Mouse (Mus musculus) MEL (cell line): ENCODE data around the gene Cd9. TPM values are rescaled to one million over a fixed set of nuclear protein-coding genes. Genes with fewer than 3 reads are reported as not detected.

Experiments used
- DNase-seq: peaks from one replicate; pipeline ENCODE4 v3.0.0; 2011; ENCODE audit warnings: low read depth, low spot score
- H3K27ac ChIP-seq: 2 replicates; pipeline ENCODE4 v1.5.1; 2012; ENCODE audit warnings: low read depth, mild to moderate bottlenecking, control low read depth, low read length, moderate library complexity; ENCODE audit not compliant: control insufficient read depth
- H3K27me3 ChIP-seq, 2 experiments: fragments of 150-350 bp in 1 of 2; sonication (generic) in 1 of 2; 2 replicates each; pipeline ENCODE4 v1.6.1; 2012; ENCODE audit warnings: low read length in 2 of 2, mild to moderate bottlenecking in 2 of 2, improper control_type of control experiment in 1 of 2, moderate library complexity in 1 of 2; ENCODE audit not compliant: insufficient read depth in 2 of 2, control insufficient read depth in 1 of 2
- H3K36me3 ChIP-seq, 2 experiments: 2 replicates each; pipeline ENCODE4 v1.6.1; 2012 to 2014; ENCODE audit warnings: low read length in 2 of 2, improper control_type of control experiment in 1 of 2, inconsistent platforms in 1 of 2, mild to moderate bottlenecking in 1 of 2; ENCODE audit not compliant: insufficient read depth in 2 of 2, control insufficient read depth in 1 of 2
- H3K4me1 ChIP-seq, 2 experiments: fragments of 150-350 bp in 1 of 2; sonication (generic) in 1 of 2; 2 replicates each; pipeline ENCODE4 v1.6.1; 2012; ENCODE audit warnings: low read length in 2 of 2, improper control_type of control experiment in 1 of 2, mild to moderate bottlenecking in 1 of 2; ENCODE audit not compliant: insufficient read depth in 2 of 2, control insufficient read depth in 1 of 2
- H3K4me3 ChIP-seq, 2 experiments: fragments of 150-350 bp in 1 of 2; sonication (generic) in 1 of 2; 2 replicates each; pipeline ENCODE4 v1.5.1; 2012; ENCODE audit warnings: low read depth in 2 of 2, low read length in 2 of 2, mild to moderate bottlenecking in 2 of 2, moderate library complexity in 2 of 2, control low read depth in 1 of 2, improper control_type of control experiment in 1 of 2; ENCODE audit not compliant: control insufficient read depth in 1 of 2, insufficient read depth in 1 of 2
- H3K79me2 ChIP-seq: 2 replicates; pipeline ENCODE4 v1.6.1; 2012; ENCODE audit warnings: mild to moderate bottlenecking, low read length, moderate library complexity; ENCODE audit not compliant: control insufficient read depth, poor library complexity, insufficient read depth
- H3K9ac ChIP-seq: 2 replicates; pipeline ENCODE4 v1.6.1; 2012; ENCODE audit warnings: low read depth, mild to moderate bottlenecking, control low read depth, low read length, moderate library complexity; ENCODE audit not compliant: control insufficient read depth, poor library complexity, severe bottlenecking
- H3K9me3 ChIP-seq: fragments of 150-350 bp; sonication (generic); replicated peaks from 2 replicates; pipeline ENCODE4 v1.6.1; 2012; ENCODE audit warnings: mild to moderate bottlenecking, low read length, improper control_type of control experiment, moderate library complexity; ENCODE audit not compliant: insufficient read depth
- CHD1 ChIP-seq: IDR thresholded peaks from 2 replicates; pipeline ENCODE4 v1.6.1; 2012; ENCODE audit warnings: low read depth, mild to moderate bottlenecking, inconsistent platforms, low read length, improper control_type of control experiment
- JUND ChIP-seq: IDR thresholded peaks from 2 replicates; pipeline ENCODE4 v1.6.1; 2011; ENCODE audit warnings: low read depth, mild to moderate bottlenecking, improper control_type of control experiment, low read length
- KAT2A ChIP-seq: conservative IDR thresholded peaks from 2 replicates; pipeline ENCODE4 v1.6.1; 2012; ENCODE audit warnings: low read depth, low read length, improper control_type of control experiment, inconsistent platforms
- MAZ ChIP-seq: IDR thresholded peaks from 2 replicates; pipeline ENCODE4 v1.6.1; 2012; ENCODE audit warnings: low read depth, mild to moderate bottlenecking, inconsistent platforms, low read length, improper control_type of control experiment
- MYB ChIP-seq: IDR thresholded peaks from 2 replicates; pipeline ENCODE4 v1.6.1; 2011; ENCODE audit warnings: mild to moderate bottlenecking, low read depth, low read length, improper control_type of control experiment
- NELFE ChIP-seq: IDR thresholded peaks from 2 replicates; pipeline ENCODE4 v1.6.1; 2011; ENCODE audit warnings: low read depth, low read length, improper control_type of control experiment
- POLR2AphosphoS2 ChIP-seq: IDR thresholded peaks from 2 replicates; pipeline ENCODE4 v1.6.1; 2011; ENCODE audit warnings: low read length, improper control_type of control experiment
- POLR2AphosphoS5 ChIP-seq: IDR thresholded peaks from 2 replicates; pipeline ENCODE4 v1.6.1; 2012; ENCODE audit warnings: low read depth, borderline replicate concordance, mild to moderate bottlenecking, inconsistent platforms, low read length, moderate library complexity, mixed read lengths
- RAD21 ChIP-seq: IDR thresholded peaks from 2 replicates; pipeline ENCODE4 v1.6.1; 2011; ENCODE audit warnings: mild to moderate bottlenecking, low read depth, low read length, improper control_type of control experiment
- TAL1 ChIP-seq: IDR thresholded peaks from 2 replicates; pipeline ENCODE4 v1.6.1; 2012; ENCODE audit warnings: mild to moderate bottlenecking, inconsistent platforms, low read length, moderate library complexity, mixed read lengths
- TBP ChIP-seq: IDR thresholded peaks from 2 replicates; pipeline ENCODE4 v1.8.0; 2011; ENCODE audit warnings: low read depth, low read length, improper control_type of control experiment
- UBTF ChIP-seq: IDR thresholded peaks from 2 replicates; pipeline ENCODE4 v1.6.1; 2012; ENCODE audit warnings: low read depth, mild to moderate bottlenecking, inconsistent platforms, low read length, improper control_type of control experiment, moderate library complexity, borderline replicate concordance; ENCODE audit not compliant: insufficient read depth
- ZKSCAN1 ChIP-seq: IDR thresholded peaks from 2 replicates; pipeline ENCODE4 v1.6.1; 2012; ENCODE audit warnings: low read depth, mild to moderate bottlenecking, inconsistent platforms, low read length, improper control_type of control experiment, moderate library complexity
- ZNF384 ChIP-seq: IDR thresholded peaks from 2 replicates; pipeline ENCODE4 v1.6.1; 2012; ENCODE audit warnings: low read depth, mild to moderate bottlenecking, inconsistent platforms, low read length, improper control_type of control experiment
- polyA plus RNA-seq, 2 experiments: library from polyadenylated mRNA; stranded (reverse) in 1 of 2; unstranded in 1 of 2; fragments of >175 nt in 1 of 2; fragments of >200 nt in 1 of 2; gene quantifications; 2 replicates each; pipeline versions ENCODE4 v1.2.1 to v1.2.4; 2012; ENCODE audit warnings: low replicate concordance in 2 of 2, low read depth in 1 of 2; ENCODE audit not compliant: insufficient read length in 2 of 2, insufficient read depth in 1 of 2, missing spikeins in 1 of 2
- total RNA-seq: library from RNA; depleted of rRNA; stranded (reverse); fragments of 300-350 nt; gene quantifications from 2 replicates; pipeline ENCODE4 v1.2.3, GENCODE M21; 2012

Cd9 gene
- total and polyA plus RNA-seq, 3 experiments = 3.6 to 10.9 TPM; not detected in 1

- Histone ChIP-seq H3K9me3 (no peaks in the 10 kb centered on the region), H3K27ac (no peak overlapping the region), H3K4me3 (peak overlapping the region in 1 of 2 experiments; percentile 26; a peak in 1 of 4 replicates), H3K9ac (peak overlapping the region; percentile 26), H3K4me1 (peaks cover 3 to 14% of the 10 kb centered on the region in 2 experiments; a peak in 3 of 4 replicates)
- TF ChIP-seq ZKSCAN1 (no peak), MYB (no peak), JUND (no peak), RAD21 (no peak), ZNF384 (no peak)
- TF ChIP-seq, all 39 proteins: peak for 0
- H3K27me3 ChIP-seq = no peaks in the 10 kb centered on the region
- no peaks in the 10 kb centered on the region for H3K79me2 ChIP-seq
- peak; percentile 28 for DNase-seq
- H3K36me3 ChIP-seq = peaks cover 0 to 4% of the 10 kb centered on the region in 2 experiments; a peak in 2 of 4 replicates
Observed at GRCm38 (mm10) chr6:125480396-125481361, 13.9 kb downstream of the Cd9 start.

GRCm38 (mm10) chr6:125479359-125479758 is 15.2 kb downstream of the Cd9 start:
- Histone ChIP-seq H3K9ac (no peak overlapping the region), H3K36me3 (peaks cover 0 to 4% of the 10 kb centered on the region in 2 experiments; a peak in 2 of 4 replicates), H3K4me1 (peaks cover 3 to 14% of the 10 kb centered on the region in 2 experiments; a peak in 3 of 4 replicates), H3K4me3 (no peak overlapping the region), H3K9me3 (no peaks in the 10 kb centered on the region), H3K27ac (no peak overlapping the region), H3K79me2 (no peaks in the 10 kb centered on the region), H3K27me3 (no peaks in the 10 kb centered on the region)
- no peak for DNase-seq
- TF ChIP-seq ZKSCAN1 (no peak), ZNF384 (no peak), CHD1 (no peak), TAL1 (no peak), POLR2AphosphoS5 (no peak), NELFE (no peak), KAT2A (no peak), POLR2AphosphoS2 (no peak), TBP (no peak), MAZ (no peak), UBTF (no peak)
